In genomic region chr6:47594141-47594835, GRCm38 (mm10) we compare ENCODE assay signal across 8 mouse cellular contexts. TPM values are rescaled to one million over a fixed set of nuclear protein-coding genes. Genes with fewer than 3 reads are reported as not detected.
DNase-seq lines count a peak whose midpoint lies in the region; ATAC-seq and TF ChIP-seq lines count a peak whose summit lies in the region.

No protein-coding gene starts in this region.

- peak overlapping the region; percentile 87 to 94 (median 88) for H3K4me3 ChIP-seq in CH12.LX (replicated peaks in 1 of 3; ENCODE audit: low read depth in 2 of 3, low read length in 2 of 3, poor library complexity in 1 of 3)
- H3K4me3 ChIP-seq in forebrain, embryonic 13.5 days, result peak overlapping the region; percentile 97
- H3K4me3 ChIP-seq in neural tube, embryonic 14.5 days (ENCODE audit: low read depth, low read length), result peak overlapping the region; percentile 99

- no peak for TF ChIP-seq RAD21 in CH12.LX (IDR thresholded peaks at IDR 0.05; ENCODE audit: low read depth, low read length)

- dilution Hi-C loops in CH12.LX (cut with MboI; ENCODE audit: extremely low pct_ligation_motif_present, extremely low pct_unique_long_range_greater_than_20kb, low sequenced_read_pairs), result no loop called here

- H3K4me1 ChIP-seq in CH12.LX (ENCODE audit: control insufficient read depth in 1 of 2, insufficient read depth in 2 of 2), result peaks cover 3 to 31% of the 10 kb centered on the region in 2 experiments; a peak in 3 of 4 replicates
- peaks cover 34% of the 10 kb centered on the region for H3K4me1 ChIP-seq in forebrain, embryonic 13.5 days
- peaks cover 4% of the 10 kb centered on the region; the same call in 1 of the 2 replicates for H3K4me1 ChIP-seq in neural tube, embryonic 14.5 days (ENCODE audit: control insufficient read depth, insufficient read depth, low read length)

- intact Hi-C loops in heart, postnatal 10 days (cut with DNase I), result loop anchor here (2.0 kb wide), 1 partner anchor 17 kb away; no protein-coding TSS in a partner anchor

- no peak for TF ChIP-seq CTCF in CH12.LX (conservative IDR thresholded peaks at IDR 0.05 in 1 of 2, IDR thresholded peaks at IDR 0.05 in 1 of 2; ENCODE audit: low read depth in 2 of 2, low read length in 2 of 2)

- ATAC-seq in cerebellum, adult (ENCODE audit: insufficient number of reproducible peaks, low FRiP score, low TSS enrichment), result peak; percentile 56
- ATAC-seq in forebrain, embryonic 13.5 days, result peak; percentile 72
- peak; percentile 80 for ATAC-seq in neural tube, embryonic 14.5 days (ENCODE audit: low read depth)

- no peak for TF ChIP-seq POLR2A in CH12.LX (IDR thresholded peaks at IDR 0.05; ENCODE audit: low read depth, low read length)

- DNase-seq in CH12.LX (ENCODE audit: extremely low read depth), result peak; percentile 51
- DNase-seq in heart, postnatal 10 days, result peak; percentile 83 to 84
- DNase-seq in layer of hippocampus, adult 11-12 months (ENCODE audit: low spot score), result peak; percentile 60
- DNase-seq in lung, adult 18-20 months, result peak; percentile 61 to 73
- peak; percentile 80 for DNase-seq in testis, postnatal 10 days (ENCODE audit: low spot score)

- H3K9me3 ChIP-seq in CH12.LX (replicated peaks; ENCODE audit: low read length), result no peaks in the 10 kb centered on the region
- H3K9me3 ChIP-seq in forebrain, embryonic 13.5 days (replicated peaks), result no peaks in the 10 kb centered on the region
- H3K9me3 ChIP-seq in neural tube, embryonic 14.5 days (ENCODE audit: control insufficient read depth, low read length), result no peaks in the 10 kb centered on the region

- H3K79me2 ChIP-seq in CH12.LX (replicated peaks; ENCODE audit: control insufficient read depth, extremely low read depth, insufficient read depth, poor library complexity, severe bottlenecking), result peaks cover 31% of the 10 kb centered on the region

- H3K4me2 ChIP-seq in CH12.LX (ENCODE audit: insufficient read depth, low read depth, poor library complexity, severe bottlenecking), result no peak overlapping the region
- peak overlapping the region; percentile 68 for H3K4me2 ChIP-seq in forebrain, embryonic 13.5 days
- H3K4me2 ChIP-seq in neural tube, embryonic 14.5 days (ENCODE audit: low read depth, low read length), result peak overlapping the region; percentile 51

- no peaks in the 10 kb centered on the region for H3K27me3 ChIP-seq in CH12.LX (replicated peaks)
- H3K27me3 ChIP-seq in forebrain, embryonic 13.5 days, result no peaks in the 10 kb centered on the region
- no peaks in the 10 kb centered on the region for H3K27me3 ChIP-seq in neural tube, embryonic 14.5 days (ENCODE audit: control insufficient read depth, insufficient read depth, low read length)

- in situ Hi-C loops in CH12.LX (cut with MboI; ENCODE audit: low pct_ligation_motif_present, low pct_unique_long_range_greater_than_20kb, low sequenced_read_pairs), result no loop called here

- no peaks in the 10 kb centered on the region for H3K36me3 ChIP-seq in CH12.LX (replicated peaks in 1 of 2; ENCODE audit: control insufficient read depth in 1 of 2, insufficient read depth in 1 of 2, low read length in 1 of 2)
- no peaks in the 10 kb centered on the region for H3K36me3 ChIP-seq in forebrain, embryonic 13.5 days (ENCODE audit: poor library complexity, severe bottlenecking)
- H3K36me3 ChIP-seq in neural tube, embryonic 14.5 days (ENCODE audit: control insufficient read depth, insufficient read depth, low read length), result no peaks in the 10 kb centered on the region

- TF ChIP-seq EP300 in CH12.LX (IDR thresholded peaks at IDR 0.05; ENCODE audit: low read length), result no peak

- peak overlapping the region; percentile 88 for H3K27ac ChIP-seq in CH12.LX (ENCODE audit: insufficient read depth, low read depth)
- peak overlapping the region; percentile 99 for H3K27ac ChIP-seq in forebrain, embryonic 13.5 days
- peak overlapping the region; percentile 99 for H3K27ac ChIP-seq in neural tube, embryonic 14.5 days (ENCODE audit: low read depth, low read length)

- H3K9ac ChIP-seq in CH12.LX (ENCODE audit: insufficient read depth, low read depth), result peak overlapping the region; percentile 92
- H3K9ac ChIP-seq in forebrain, embryonic 13.5 days, result peak overlapping the region; percentile 99
- H3K9ac ChIP-seq in neural tube, embryonic 14.5 days (replicated peaks; ENCODE audit: low read depth, low read length), result peak overlapping the region; percentile 96

- WGBS in forebrain, embryonic 13.5 days, result 1% methylated on average over 67 of the region's 74 CpGs
- under 1% methylated on average over 71 of the region's 74 CpGs for WGBS in neural tube, embryonic 14.5 days

TF ChIP-seq in CH12.LX, 34 proteins besides CTCF, POLR2A, EP300 and RAD21:
- TF ChIP-seq JUND (conservative IDR thresholded peaks at IDR 0.05; ENCODE audit: low read depth, low read length) (no peak), SIN3A (IDR thresholded peaks at IDR 0.05; ENCODE audit: low read length) (peak; percentile 16; the same call in 1 of the 2 replicates), MAX (IDR thresholded peaks at IDR 0.05; ENCODE audit: low read length) (peak; percentile 57; the same call in 1 of the 2 replicates), ZC3H11A (IDR thresholded peaks at IDR 0.05; ENCODE audit: low read depth, low read length) (no peak), ZMIZ1 (IDR thresholded peaks at IDR 0.05; ENCODE audit: low read depth, low read length) (0 out of 2 replicates have a peak, but pooled peaks have one; percentile 7), MEF2A (IDR thresholded peaks at IDR 0.05; ENCODE audit: borderline replicate concordance, low read depth, low read length) (0 out of 2 replicates have a peak, but pooled peaks have one; percentile 47), MAZ (IDR thresholded peaks at IDR 0.05; ENCODE audit: low read depth, low read length) (peak; percentile 74; the same call in 1 of the 2 replicates), USF2 (conservative IDR thresholded peaks at IDR 0.05; ENCODE audit: low read depth, low read length) (no peak), KAT2A (IDR thresholded peaks at IDR 0.05; ENCODE audit: insufficient replicate concordance, low read length) (no peak), IRF4 (IDR thresholded peaks at IDR 0.05; ENCODE audit: low read depth, low read length) (peak; percentile 63)

RNA-seq across cellular contexts. Expression of gene Ezh2, which starts 0.9 kb away (rescaled TPM):
- total RNA-seq in CH12.LX (2012; rRNA removed) (66.3 and 90.4 TPM in 2 replicates), CH12.LX (2014; rRNA removed) (126 and 154 TPM in 2 replicates)
- 124 and 127 TPM in 2 replicates for polyA plus RNA-seq in CH12.LX (2012; ENCODE audit: insufficient read length, low read depth)
- 221 and 241 TPM in 2 replicates for polyA plus RNA-seq in forebrain, embryonic 13.5 days (2015; fragmentation: Nextera tagmentation; extraction: Ambion mirVana)
- total RNA-seq in heart, postnatal 10 days (2021), result 10 to 100 TPM; 35.7 to 41.9 TPM
- 56.8 and 64.2 TPM in 2 replicates for polyA plus RNA-seq in neural tube, embryonic 14.5 days (2014; fragmentation: Nextera tagmentation; extraction: Ambion mirVana)

Comparison
In these comparisons a context has a peak if more than half of its experiments do, and no peak if none do; other contexts are left out.
1. Peak in every context shown above with its lines: DNase-seq, ATAC-seq, H3K4me3 ChIP-seq and H3K27ac ChIP-seq.